Mouse (Mus musculus): ENCODE data around the gene Eef1e1.
"Not testable (repeated sequence)": the region's sequence is repeated elsewhere in the genome, so short reads cannot be mapped to it uniquely, and the experiment has no call there.

Eef1e1 gene

GRCm38 (mm10) chr13:38658528-38659280 is at the start of gene Eef1e1:
Gene Eef1e1, minus strand, starts transcription at chr13:38659058.
- peak; percentile 97 for DNase-seq

GRCm38 (mm10) chr13:38690845-38691244 is 32.0 kb upstream of the Eef1e1 start:
- no peak for DNase-seq

GRCm38 (mm10) chr13:38690028-38690427 is 31.2 kb upstream of the Eef1e1 start:
- peak; percentile 45 for DNase-seq

GRCm38 (mm10) chr13:38688761-38689160 is 29.9 kb upstream of the Eef1e1 start:
- DNase-seq = no peak

- DNase-seq = no peak
Measured at GRCm38 (mm10) chr13:38672336-38672735, 13.5 kb upstream of the Eef1e1 start.

- not testable (repeated sequence) for DNase-seq
Measured at GRCm38 (mm10) chr13:38671451-38671850, 12.6 kb upstream of the Eef1e1 start.

GRCm38 (mm10) chr13:38670051-38670450 is 11.2 kb upstream of the Eef1e1 start:
- no peak for DNase-seq

GRCm38 (mm10) chr13:38668514-38668913 is 9.7 kb upstream of the Eef1e1 start:
- peak; percentile 43 for DNase-seq

GRCm38 (mm10) chr13:38664753-38665152 is 5.9 kb upstream of the Eef1e1 start:
- no peak for DNase-seq

GRCm38 (mm10) chr13:38659524-38660136 is 772 bp upstream of the Eef1e1 start:
- no peak for DNase-seq

GRCm38 (mm10) chr13:38657865-38658264 is 993 bp downstream of the Eef1e1 start:
- no peak for DNase-seq

- no peak for DNase-seq
Measured at GRCm38 (mm10) chr13:38650292-38650691, 8.6 kb downstream of the Eef1e1 start.

- no peak for DNase-seq
Measured at GRCm38 (mm10) chr13:38649069-38649468, 9.8 kb downstream of the Eef1e1 start.

- no peak for DNase-seq
Measured at GRCm38 (mm10) chr13:38641414-38641813, 17.4 kb downstream of the Eef1e1 start.

GRCm38 (mm10) chr13:38640961-38641360 is 17.9 kb downstream of the Eef1e1 start:
- no peak for DNase-seq

GRCm38 (mm10) chr13:38638694-38639093 is 20.2 kb downstream of the Eef1e1 start:
- DNase-seq = no peak

GRCm38 (mm10) chr13:38634800-38635269 is 24.0 kb downstream of the Eef1e1 start, which contains the start of gene Bloc1s5:
Gene Bloc1s5, minus strand, starts transcription at chr13:38635109.
- DNase-seq = peak; percentile 97

- DNase-seq = no peak
Measured at GRCm38 (mm10) chr13:38634256-38634799, 24.5 kb downstream of the Eef1e1 start.

GRCm38 (mm10) chr13:38633287-38634000 is 25.4 kb downstream of the Eef1e1 start:
- DNase-seq = no peak

- no peak for DNase-seq
Measured at GRCm38 (mm10) chr13:38632556-38632955, 26.3 kb downstream of the Eef1e1 start.

- no peak for DNase-seq
Measured at GRCm38 (mm10) chr13:38626229-38626525, 32.7 kb downstream of the Eef1e1 start.

GRCm38 (mm10) chr13:38625492-38626228 is 33.2 kb downstream of the Eef1e1 start:
- DNase-seq = peak; percentile 73

Data from lung, postnatal 10 days (tissue).